Mouse (Mus musculus): ENCODE data around the gene Nrg3. TPM values are rescaled to one million over a fixed set of nuclear protein-coding genes. Genes with fewer than 3 reads are reported as not detected.
"Not testable (repeated sequence)": the region's sequence is repeated elsewhere in the genome, so short reads cannot be mapped to it uniquely, and the experiment has no call there.

Nrg3 gene
- polyA plus RNA-seq, 1 experiment from 2014 or later: 7.8 TPM

DNA sequence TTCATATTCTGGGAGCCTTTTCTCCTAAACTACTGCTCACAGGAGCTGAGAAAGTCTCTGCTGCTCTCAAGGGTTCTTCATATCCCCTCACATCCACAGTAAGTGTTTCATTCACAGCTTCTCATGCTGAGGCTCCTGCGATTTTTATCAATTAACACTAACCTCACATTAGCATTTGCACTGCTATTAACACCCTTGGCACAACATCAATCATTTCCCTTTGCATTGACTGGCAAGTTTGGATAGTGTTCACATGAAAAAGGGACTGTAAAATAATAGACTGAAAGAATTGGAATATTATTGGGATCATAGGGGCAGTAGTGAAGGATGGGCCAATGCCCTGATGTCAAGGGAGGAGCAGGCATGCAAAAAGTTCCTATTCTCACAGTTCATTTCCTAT, 918.3 kb downstream of the Nrg3 start:
- Histone ChIP-seq H3K36me3 (no peaks in the 10 kb centered on the region), H3K27ac (no peak overlapping the region), H3K9me3 (no peaks in the 10 kb centered on the region), H3K9ac (replicated peaks) (no peak overlapping the region), H3K27me3 (no peaks in the 10 kb centered on the region), H3K4me2 (replicated peaks) (no peak overlapping the region), H3K4me1 (replicated peaks) (no peaks in the 10 kb centered on the region), H3K4me3 (replicated peaks) (no peak overlapping the region)
- WGBS: 79% methylated on average over 1 of the region's 1 CpGs
- no peak for ATAC-seq

DNA sequence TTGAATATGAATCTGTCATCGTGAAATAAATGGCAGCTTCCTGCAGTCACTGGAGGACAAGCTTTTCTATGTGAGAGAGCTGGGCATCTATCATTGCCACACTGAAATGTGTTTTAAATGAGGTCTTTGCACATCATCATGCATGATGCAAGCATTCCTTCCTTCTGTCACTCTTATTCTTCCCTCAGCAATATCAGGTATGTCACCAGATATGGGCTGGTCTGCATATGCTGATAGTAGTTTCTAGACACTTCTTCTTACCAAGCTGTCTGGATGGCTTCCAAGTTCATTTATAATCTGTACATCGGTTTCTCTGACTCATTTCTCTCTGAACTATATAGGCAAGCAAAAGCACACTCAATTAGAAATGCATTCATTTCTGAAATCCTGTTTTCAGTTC, 925.6 kb downstream of the Nrg3 start:
- H3K36me3 ChIP-seq: no peaks in the 10 kb centered on the region
- H3K4me3 ChIP-seq (replicated peaks): no peak overlapping the region
- peak; percentile 48; the same call in 1 of the 2 replicates for ATAC-seq
- peaks cover 3% of the 10 kb centered on the region; the same call in 1 of the 2 replicates for H3K4me1 ChIP-seq (replicated peaks)
- 44% methylated on average over 2 of the region's 2 CpGs for WGBS
- H3K27ac ChIP-seq: no peak overlapping the region
- H3K27me3 ChIP-seq: no peaks in the 10 kb centered on the region
- H3K9ac ChIP-seq (replicated peaks): no peak overlapping the region
- H3K4me2 ChIP-seq (replicated peaks): no peak overlapping the region
- H3K9me3 ChIP-seq: no peaks in the 10 kb centered on the region

DNA sequence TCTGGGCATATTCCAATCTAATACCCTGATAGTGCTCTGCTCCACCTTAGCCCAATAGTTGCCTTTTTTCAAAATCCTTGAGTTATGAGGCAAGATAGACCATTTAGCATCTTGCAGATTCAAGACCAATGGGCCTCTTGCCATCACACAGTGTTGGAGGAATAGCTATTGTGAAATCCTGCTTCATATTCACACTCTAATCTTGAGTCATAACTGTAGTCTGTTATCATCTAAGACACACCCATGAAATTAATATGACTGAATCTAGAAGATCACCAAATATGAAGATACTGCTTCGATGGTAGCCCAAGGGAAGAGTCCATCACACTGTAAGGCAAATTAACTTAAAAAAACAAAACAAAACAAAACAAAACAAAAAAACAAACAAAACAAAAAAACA, 937.7 kb downstream of the Nrg3 start:
- no peak for ATAC-seq

DNA sequence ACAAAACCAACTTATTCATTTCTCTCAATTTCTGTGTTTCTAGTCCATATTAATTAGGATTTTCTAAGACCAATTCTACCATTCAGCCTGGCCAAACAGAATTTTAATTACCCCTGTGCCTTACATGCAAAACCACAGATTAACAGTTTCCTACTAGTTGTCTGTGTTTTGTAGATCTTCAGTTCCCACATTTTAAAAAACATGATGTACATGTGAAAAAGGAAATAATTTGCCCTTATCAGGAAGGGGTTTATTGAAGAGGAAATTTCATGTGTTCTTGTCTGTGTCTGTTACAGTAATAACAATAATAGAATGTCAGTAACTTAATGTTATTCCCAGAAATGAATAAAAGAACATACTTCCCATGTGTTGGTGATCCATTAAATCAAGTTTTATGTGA, 939.4 kb downstream of the Nrg3 start:
- no peak for ATAC-seq
- H3K4me2 ChIP-seq (replicated peaks): no peak overlapping the region
- H3K4me3 ChIP-seq (replicated peaks): no peak overlapping the region
- no peaks in the 10 kb centered on the region for H3K27me3 ChIP-seq
- H3K36me3 ChIP-seq: no peaks in the 10 kb centered on the region
- H3K27ac ChIP-seq: no peak overlapping the region
- no peaks in the 10 kb centered on the region for H3K4me1 ChIP-seq (replicated peaks)
- H3K9me3 ChIP-seq: no peaks in the 10 kb centered on the region
- H3K9ac ChIP-seq (replicated peaks): no peak overlapping the region

More for the DNA sequence above, 937.7 kb downstream of the Nrg3 start:
- no peaks in the 10 kb centered on the region for H3K9me3 ChIP-seq
- H3K27ac ChIP-seq: no peak overlapping the region
- no peak overlapping the region for H3K4me3 ChIP-seq (replicated peaks)
- H3K4me2 ChIP-seq (replicated peaks): no peak overlapping the region
- no peaks in the 10 kb centered on the region for H3K27me3 ChIP-seq
- no peak overlapping the region for H3K9ac ChIP-seq (replicated peaks)
- no peaks in the 10 kb centered on the region for H3K36me3 ChIP-seq
- 92% methylated on average over 1 of the region's 1 CpGs for WGBS
- no peaks in the 10 kb centered on the region for H3K4me1 ChIP-seq (replicated peaks)

DNA sequence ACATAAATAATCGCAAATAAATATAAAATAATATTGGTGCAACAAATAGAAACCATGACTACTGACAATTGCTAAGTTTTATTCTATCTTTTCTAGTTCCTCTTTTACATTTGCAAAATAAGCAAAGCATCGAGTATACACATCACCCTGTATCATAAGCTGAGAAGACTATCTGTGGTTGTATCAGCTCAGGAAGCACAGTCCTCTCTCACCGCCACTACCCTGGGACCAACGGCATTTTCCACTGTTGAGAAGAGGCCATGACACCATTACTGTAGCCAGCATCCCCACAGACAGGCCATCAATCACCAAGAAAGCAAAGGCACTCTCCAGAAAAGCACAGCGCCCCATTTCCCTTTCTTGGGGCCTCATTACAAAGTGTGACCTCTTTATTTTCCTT, 956.7 kb downstream of the Nrg3 start:
- no peak overlapping the region for H3K4me3 ChIP-seq (replicated peaks)
- no peaks in the 10 kb centered on the region for H3K36me3 ChIP-seq
- no peak overlapping the region for H3K4me2 ChIP-seq (replicated peaks)
- H3K9ac ChIP-seq (replicated peaks): no peak overlapping the region
- no peaks in the 10 kb centered on the region for H3K4me1 ChIP-seq (replicated peaks)
- H3K9me3 ChIP-seq: no peaks in the 10 kb centered on the region
- H3K27ac ChIP-seq: no peak overlapping the region
- ATAC-seq: no peak
- H3K27me3 ChIP-seq: no peaks in the 10 kb centered on the region
- WGBS: 76% methylated on average over 5 of the region's 5 CpGs

DNA sequence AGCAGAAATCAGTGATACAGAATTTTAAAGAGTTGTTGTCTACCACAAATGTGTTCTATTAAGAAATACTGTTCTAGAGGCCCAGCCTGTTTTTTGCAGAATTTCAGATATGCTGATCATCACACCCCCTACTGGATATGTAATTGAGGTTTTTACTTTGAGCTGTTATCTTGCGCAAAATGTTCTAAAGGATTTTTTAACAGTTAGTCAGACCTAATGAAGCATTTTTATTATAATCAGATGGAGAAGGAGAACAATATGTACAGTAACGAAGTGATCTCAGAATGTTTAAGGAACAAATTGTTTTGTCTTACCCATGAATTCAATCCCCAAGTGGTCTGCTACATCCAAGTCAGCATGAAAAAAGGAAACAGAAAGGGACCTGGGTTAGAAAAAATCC, 963.9 kb downstream of the Nrg3 start:
- H3K4me3 ChIP-seq (replicated peaks): no peak overlapping the region
- no peaks in the 10 kb centered on the region for H3K4me1 ChIP-seq (replicated peaks)
- 91% methylated on average over 2 of the region's 2 CpGs for WGBS
- ATAC-seq: no peak
- H3K4me2 ChIP-seq (replicated peaks): no peak overlapping the region
- no peaks in the 10 kb centered on the region for H3K27me3 ChIP-seq
- no peaks in the 10 kb centered on the region for H3K36me3 ChIP-seq
- H3K9me3 ChIP-seq: no peaks in the 10 kb centered on the region
- H3K27ac ChIP-seq: no peak overlapping the region
- no peak overlapping the region for H3K9ac ChIP-seq (replicated peaks)

DNA sequence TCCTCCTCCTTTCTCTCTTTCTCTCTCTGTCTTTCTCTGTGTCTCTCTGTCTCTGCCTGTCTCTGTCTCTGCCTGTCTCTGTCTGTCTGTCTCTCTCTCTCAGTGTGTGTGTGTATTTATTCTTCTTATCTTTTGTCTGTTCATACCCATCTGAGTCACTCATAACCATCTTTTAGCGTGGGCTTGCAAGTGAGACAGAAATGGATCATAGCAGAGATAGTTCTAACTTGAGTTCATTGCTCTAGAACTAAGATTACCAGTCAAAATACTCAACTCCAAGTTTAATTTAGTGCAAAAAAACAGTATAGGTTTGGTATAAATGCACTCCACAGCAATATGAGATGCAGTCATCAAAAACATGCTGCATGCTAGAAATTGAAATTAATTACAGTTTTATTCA, 977.9 kb downstream of the Nrg3 start:
- WGBS: 63% methylated on average over 1 of the region's 1 CpGs
- Histone ChIP-seq H3K27ac (no peak overlapping the region), H3K4me1 (replicated peaks) (no peaks in the 10 kb centered on the region), H3K36me3 (no peaks in the 10 kb centered on the region), H3K27me3 (no peaks in the 10 kb centered on the region), H3K4me3 (replicated peaks) (no peak overlapping the region), H3K4me2 (replicated peaks) (no peak overlapping the region), H3K9me3 (no peaks in the 10 kb centered on the region), H3K9ac (replicated peaks) (no peak overlapping the region)
- no peak for ATAC-seq

DNA sequence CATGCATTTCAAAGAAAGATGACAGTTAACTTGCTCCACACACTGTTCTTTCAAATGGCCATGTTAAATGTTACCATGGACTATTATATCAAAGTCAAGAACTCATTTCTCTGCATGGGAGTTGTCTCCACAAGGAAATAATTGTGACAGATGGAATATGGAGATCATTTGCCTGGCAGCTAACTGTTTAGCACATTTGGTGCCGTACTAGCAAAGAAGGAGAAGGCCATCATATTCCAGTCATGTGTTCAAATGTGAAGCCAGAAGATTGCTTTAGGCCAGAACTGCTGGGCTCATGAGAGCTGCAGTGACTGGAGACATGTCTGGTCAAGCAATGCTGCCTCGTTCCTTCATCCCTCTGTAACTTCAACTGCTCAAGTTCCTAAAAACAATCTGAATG, 1025.8 kb downstream of the Nrg3 start:
- H3K36me3 ChIP-seq: no peaks in the 10 kb centered on the region
- H3K27me3 ChIP-seq: no peaks in the 10 kb centered on the region
- H3K4me2 ChIP-seq (replicated peaks): no peak overlapping the region
- ATAC-seq: no peak
- 91% methylated on average over 2 of the region's 2 CpGs for WGBS
- no peaks in the 10 kb centered on the region for H3K9me3 ChIP-seq
- no peaks in the 10 kb centered on the region for H3K4me1 ChIP-seq (replicated peaks)
- H3K4me3 ChIP-seq (replicated peaks): no peak overlapping the region
- H3K27ac ChIP-seq: no peak overlapping the region
- H3K9ac ChIP-seq (replicated peaks): no peak overlapping the region

DNA sequence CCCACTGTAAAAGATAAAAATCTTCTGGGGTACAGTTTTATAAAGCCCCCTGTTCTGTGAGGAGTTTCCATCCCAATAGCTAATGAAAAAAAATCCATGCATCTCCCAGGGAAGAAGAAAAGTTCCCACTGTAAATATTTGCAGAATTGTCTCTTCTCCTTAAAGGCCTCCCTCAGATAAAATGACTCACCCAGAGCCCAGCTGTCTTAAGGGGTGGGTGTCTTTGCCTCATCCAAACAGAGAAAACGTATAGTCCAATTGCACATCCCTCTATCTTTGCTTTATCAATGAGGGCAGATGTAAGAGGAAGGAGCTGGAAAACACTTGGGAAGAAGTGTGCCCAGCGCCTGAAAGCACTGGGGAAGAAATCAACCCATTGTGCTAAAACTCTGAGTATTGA, 1028.1 kb downstream of the Nrg3 start:
- no peak overlapping the region for H3K9ac ChIP-seq (replicated peaks)
- H3K9me3 ChIP-seq: no peaks in the 10 kb centered on the region
- WGBS: 88% methylated on average over 2 of the region's 2 CpGs
- no peaks in the 10 kb centered on the region for H3K4me1 ChIP-seq (replicated peaks)
- H3K27ac ChIP-seq: no peak overlapping the region
- H3K27me3 ChIP-seq: no peaks in the 10 kb centered on the region
- H3K4me3 ChIP-seq (replicated peaks): no peak overlapping the region
- H3K4me2 ChIP-seq (replicated peaks): no peak overlapping the region
- ATAC-seq: no peak
- no peaks in the 10 kb centered on the region for H3K36me3 ChIP-seq

DNA sequence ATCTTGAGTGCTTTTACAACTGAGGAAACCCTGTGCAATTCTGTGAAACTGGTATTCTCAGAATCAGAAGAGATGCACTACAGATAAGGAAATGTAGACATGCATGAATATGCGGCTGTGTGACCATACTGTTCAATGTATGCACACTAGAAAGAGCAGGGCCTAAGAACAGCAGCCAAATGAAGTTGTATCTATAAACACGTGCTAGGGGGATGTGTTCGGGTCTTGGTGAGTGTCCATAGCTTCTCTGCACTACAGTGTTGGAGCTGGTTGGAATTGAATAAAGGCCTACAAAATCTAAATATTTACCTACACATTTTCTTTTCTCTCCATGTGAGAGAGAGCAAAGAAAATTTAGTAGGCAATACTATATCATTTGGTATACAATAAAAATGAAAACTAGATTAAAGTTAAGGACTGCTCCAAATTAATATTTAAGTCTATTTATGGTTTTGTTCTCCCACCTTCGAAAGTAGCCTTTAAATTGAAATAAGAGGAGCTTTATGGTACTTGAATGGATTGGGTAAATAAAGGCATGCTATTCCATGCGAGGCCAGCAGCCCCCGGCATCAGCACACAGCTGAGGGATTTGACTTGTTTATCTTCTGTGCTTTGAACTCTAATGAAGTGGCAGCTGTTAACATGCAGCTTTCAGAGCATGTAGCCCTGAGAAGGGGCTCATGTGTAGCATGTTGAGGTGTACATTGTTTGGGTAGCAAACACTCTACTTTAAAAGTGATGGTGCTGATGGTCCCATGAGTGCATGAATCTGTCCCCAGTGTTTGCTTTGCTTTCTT, 1038.9 kb downstream of the Nrg3 start:
- Histone ChIP-seq H3K27me3 (no peaks in the 10 kb centered on the region), H3K9me3 (no peaks in the 10 kb centered on the region), H3K36me3 (no peaks in the 10 kb centered on the region), H3K9ac (replicated peaks) (no peak overlapping the region), H3K4me2 (replicated peaks) (no peak overlapping the region), H3K27ac (no peak overlapping the region), H3K4me3 (replicated peaks) (no peak overlapping the region), H3K4me1 (replicated peaks) (no peaks in the 10 kb centered on the region)
- 71% methylated on average over 6 of the region's 6 CpGs for WGBS
- ATAC-seq: no peak

DNA sequence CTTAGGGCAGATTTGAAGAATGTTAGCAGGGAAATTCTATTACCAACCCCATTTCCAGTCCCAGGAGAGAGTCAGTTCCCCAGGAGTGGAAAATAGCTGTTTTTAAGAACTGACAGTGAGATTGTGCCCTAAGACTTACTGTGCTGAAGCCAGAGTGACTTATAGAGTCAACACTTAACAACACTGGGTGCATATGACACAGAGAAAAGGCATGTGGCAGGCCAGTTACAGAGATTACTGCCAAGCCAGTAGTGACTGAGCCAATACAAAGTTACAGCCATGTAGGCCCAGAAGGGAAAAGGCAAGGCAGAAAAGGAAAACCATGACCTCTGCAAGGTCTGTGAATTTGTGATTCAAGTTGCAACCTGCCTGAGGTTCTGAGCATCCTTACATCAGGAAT, 1098.2 kb downstream of the Nrg3 start:
- no peaks in the 10 kb centered on the region for H3K36me3 ChIP-seq
- ATAC-seq: no peak
- no peak overlapping the region for H3K9ac ChIP-seq (replicated peaks)
- no peaks in the 10 kb centered on the region for H3K4me1 ChIP-seq (replicated peaks)
- no peak overlapping the region for H3K4me2 ChIP-seq (replicated peaks)
- H3K4me3 ChIP-seq (replicated peaks): no peak overlapping the region
- no peaks in the 10 kb centered on the region for H3K27me3 ChIP-seq
- H3K27ac ChIP-seq: no peak overlapping the region
- no peaks in the 10 kb centered on the region for H3K9me3 ChIP-seq

DNA sequence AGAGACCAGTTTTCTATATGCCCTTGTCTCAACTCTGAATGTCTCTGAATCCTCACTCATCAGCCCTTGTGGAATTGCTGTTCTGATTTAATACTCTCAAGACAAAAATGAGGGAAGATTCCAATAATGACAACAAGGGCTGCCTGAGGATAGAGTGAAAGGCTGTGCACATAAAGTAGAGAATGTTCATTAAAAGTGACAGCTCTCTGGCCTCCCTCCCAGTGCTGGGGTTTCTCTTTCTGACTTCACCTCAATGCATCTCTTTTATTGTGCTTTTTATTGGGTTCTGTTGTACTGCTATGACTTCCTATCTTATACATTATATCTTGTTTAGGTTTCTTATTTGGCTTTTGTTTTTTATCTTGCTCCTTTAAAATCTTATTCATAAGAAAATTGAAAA, 1131.9 kb downstream of the Nrg3 start:
- Histone ChIP-seq H3K9ac (replicated peaks) (no peak overlapping the region), H3K36me3 (no peaks in the 10 kb centered on the region), H3K4me2 (replicated peaks) (no peak overlapping the region), H3K9me3 (no peaks in the 10 kb centered on the region), H3K27ac (no peak overlapping the region), H3K4me3 (replicated peaks) (no peak overlapping the region), H3K27me3 (no peaks in the 10 kb centered on the region), H3K4me1 (replicated peaks) (no peaks in the 10 kb centered on the region)
- no peak for ATAC-seq

DNA sequence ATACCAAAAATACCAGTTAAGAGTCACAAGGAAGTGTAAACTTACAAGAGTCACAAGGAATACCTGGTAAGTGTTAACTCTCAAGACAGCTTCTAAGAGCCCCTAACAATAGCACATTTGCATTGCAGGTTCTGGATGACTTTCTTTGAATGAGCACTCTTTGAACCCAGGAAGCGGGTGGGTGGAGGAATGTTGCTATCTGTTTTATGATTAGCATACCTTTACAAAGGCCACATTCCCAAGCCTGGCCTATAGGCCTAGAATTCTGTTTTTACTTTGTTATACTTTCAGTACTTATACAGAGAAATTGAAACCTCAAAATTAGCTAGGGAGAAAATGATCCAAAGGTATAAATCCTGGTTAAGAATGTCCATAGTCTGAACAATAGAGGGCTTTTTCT, 1150.0 kb downstream of the Nrg3 start:
- not testable (repeated sequence) for H3K4me2 ChIP-seq (replicated peaks); H3K27me3 ChIP-seq; H3K9ac ChIP-seq (replicated peaks); ATAC-seq; H3K36me3 ChIP-seq; H3K27ac ChIP-seq; H3K4me3 ChIP-seq (replicated peaks); H3K9me3 ChIP-seq; H3K4me1 ChIP-seq (replicated peaks)
- WGBS: 51% methylated on average over 1 of the region's 1 CpGs

Measured in midbrain, embryonic 13.5 days (tissue).